In genomic region chr1:119648205-119649111, GRCm38 (mm10) we compare ENCODE assay signal across 8 mouse cellular contexts. TPM values are rescaled to one million over a fixed set of nuclear protein-coding genes. Genes with fewer than 3 reads are reported as not detected.
DNase-seq lines count a peak whose midpoint lies in the region; ATAC-seq and TF ChIP-seq lines count a peak whose summit lies in the region.

TSS of gene Epb41l5 (minus strand) at chr1:119649000.

- H3K27me3 ChIP-seq in hindbrain, embryonic 11.5 days (ENCODE audit: control insufficient read depth, insufficient read depth, low read length), result no peaks in the 10 kb centered on the region
- no peaks in the 10 kb centered on the region for H3K27me3 ChIP-seq in lung, postnatal 0 days (replicated peaks; ENCODE audit: insufficient read depth, low read length)

- H3K27ac ChIP-seq in hindbrain, embryonic 11.5 days (ENCODE audit: low read depth, low read length), result peak within 1 kb of the TSS; percentile 65
- peak within 1 kb of the TSS; percentile 95 for H3K27ac ChIP-seq in lung, postnatal 0 days (ENCODE audit: low read length)

- peak within 1 kb of the TSS; percentile 76 for H3K4me2 ChIP-seq in hindbrain, embryonic 11.5 days (replicated peaks; ENCODE audit: low read depth, low read length)
- H3K4me2 ChIP-seq in lung, postnatal 0 days (replicated peaks; ENCODE audit: low read depth, low read length), result peak within 1 kb of the TSS; percentile 75

- WGBS in hindbrain, embryonic 11.5 days, result under 1% methylated on average over 85 of the region's 86 CpGs
- under 1% methylated on average over 69 of the region's 86 CpGs for WGBS in lung, postnatal 0 days

- H3K4me1 ChIP-seq in hindbrain, embryonic 11.5 days (replicated peaks; ENCODE audit: control insufficient read depth, insufficient read depth, low read length), result no peaks in the 10 kb centered on the region
- H3K4me1 ChIP-seq in lung, postnatal 0 days (ENCODE audit: insufficient read depth, low read depth, low read length), result 0 out of 2 replicates have a peak, but pooled peaks cover 5% of the 10 kb centered on the region

- H3K9ac ChIP-seq in hindbrain, embryonic 11.5 days (ENCODE audit: low read depth, low read length), result peak within 1 kb of the TSS; percentile 58
- peak within 1 kb of the TSS; percentile 74 for H3K9ac ChIP-seq in lung, postnatal 0 days (replicated peaks; ENCODE audit: low read depth)

- H3K36me3 ChIP-seq in hindbrain, embryonic 11.5 days (ENCODE audit: control insufficient read depth, insufficient read depth, low read length), result no peaks in the 10 kb centered on the region
- H3K36me3 ChIP-seq in lung, postnatal 0 days (ENCODE audit: insufficient read depth, low read length), result no peaks in the 10 kb centered on the region

- DNase-seq in NIH3T3 (ENCODE audit: low read depth), result peak; percentile 89
- peak; percentile 72 for DNase-seq in cerebellum, adult 9-11 months
- DNase-seq in frontal cortex, postnatal 10 days (ENCODE audit: low spot score in 2 of 2), result peak; percentile 41 to 76
- DNase-seq in hindbrain, embryonic 11.5 days (ENCODE audit: low spot score), result peak; percentile 95
- DNase-seq in layer of hippocampus, adult 9-11 months, result peak; percentile 64
- peak; percentile 93 for DNase-seq in lung, postnatal 0 days (ENCODE audit: low spot score)
- peak; percentile 72 for DNase-seq in ovary, postnatal 14 days (ENCODE audit: low spot score)
- DNase-seq in thymus, postnatal 10 days (ENCODE audit: low spot score in 2 of 2), result peak; percentile 59 to 70

- peak within 1 kb of the TSS; percentile 74 for H3K4me3 ChIP-seq in hindbrain, embryonic 11.5 days (ENCODE audit: low read depth, low read length)
- peak within 1 kb of the TSS; percentile 80 for H3K4me3 ChIP-seq in lung, postnatal 0 days (ENCODE audit: low read depth, low read length)

- ATAC-seq in hindbrain, embryonic 11.5 days (ENCODE audit: low FRiP score), result peak; percentile 98
- peak; percentile 96 for ATAC-seq in lung, postnatal 0 days

- no peaks in the 10 kb centered on the region for H3K9me3 ChIP-seq in hindbrain, embryonic 11.5 days (ENCODE audit: control insufficient read depth, low read length)
- H3K9me3 ChIP-seq in lung, postnatal 0 days (ENCODE audit: low read length), result no peaks in the 10 kb centered on the region

- no peak for TF ChIP-seq EP300 in lung, postnatal 0 days (IDR thresholded peaks at IDR 0.05)

- no peak for TF ChIP-seq CTCF in lung, postnatal 0 days (IDR thresholded peaks at IDR 0.05)

RNA-seq across cellular contexts. Expression of gene Epb41l5, which starts in this region (rescaled TPM):
- 32.9 and 37.9 TPM in 2 replicates for polyA plus RNA-seq in hindbrain, embryonic 11.5 days (2014; fragmentation: Nextera tagmentation; extraction: Ambion mirVana)
- 54.7 and 69.5 TPM in 2 replicates for polyA plus RNA-seq in lung, postnatal 0 days (2015; fragmentation: Nextera tagmentation; extraction: Ambion mirVana)

Comparison
In these comparisons a context has a peak if more than half of its experiments do, and no peak if none do; other contexts are left out.
1. Peak in every context shown above with its lines: DNase-seq, ATAC-seq, H3K4me3 ChIP-seq and H3K27ac ChIP-seq.